Mouse (Mus musculus): ENCODE measurements at regions not wholly inside any gene's neighbourhood (a gene's known extent, or its start where the extent isn't known, plus 50 kb on each side); places are given as distances from the start of the nearest gene placed in this dataset.
"Not testable (repeated sequence)": the region's sequence is repeated elsewhere in the genome, so short reads cannot be mapped to it uniquely, and the experiment has no call there.

- H3K36me3 ChIP-seq (ENCODE audit: insufficient read depth); H3K9me3 ChIP-seq (ENCODE audit: low read depth, low read length); H3K27ac ChIP-seq (ENCODE audit: low read depth); H3K4me3 ChIP-seq (ENCODE audit: low read depth, low read length); DNase-seq; H3K9ac ChIP-seq; H3K4me2 ChIP-seq; ATAC-seq (ENCODE audit: insufficient read depth); H3K27me3 ChIP-seq (ENCODE audit: insufficient read depth, low read length); H3K4me1 ChIP-seq (ENCODE audit: insufficient read depth): not testable (repeated sequence)
- 84% methylated on average over 6 of the region's 9 CpGs for WGBS
These were observed 1191.1 kb upstream of the 1700008P02Rik start for GRCm38 (mm10) chr3:7811301-7811700.

GRCm38 (mm10) chr3:7805121-7805520 lies 1184.9 kb upstream of the 1700008P02Rik start:
- not testable (repeated sequence) for H3K27ac ChIP-seq (ENCODE audit: low read depth); H3K4me2 ChIP-seq; H3K4me3 ChIP-seq (ENCODE audit: low read depth, low read length); H3K4me1 ChIP-seq (ENCODE audit: insufficient read depth); DNase-seq; H3K36me3 ChIP-seq (ENCODE audit: insufficient read depth); H3K27me3 ChIP-seq (ENCODE audit: insufficient read depth, low read length); H3K9me3 ChIP-seq (ENCODE audit: low read depth, low read length); ATAC-seq (ENCODE audit: insufficient read depth); H3K9ac ChIP-seq
- 73% methylated on average over 2 of the region's 2 CpGs for WGBS

GRCm38 (mm10) chr3:7804209-7804608 lies 1184.0 kb upstream of the 1700008P02Rik start:
- DNase-seq (no peak), ATAC-seq (ENCODE audit: insufficient read depth) (no peak)
- Histone ChIP-seq H3K36me3 (ENCODE audit: insufficient read depth) (no peaks in the 10 kb centered on the region), H3K27ac (ENCODE audit: low read depth) (no peak overlapping the region), H3K4me1 (ENCODE audit: insufficient read depth) (no peaks in the 10 kb centered on the region), H3K9ac (no peak overlapping the region), H3K27me3 (ENCODE audit: insufficient read depth, low read length) (no peaks in the 10 kb centered on the region), H3K4me2 (no peak overlapping the region), H3K4me3 (ENCODE audit: low read depth, low read length) (no peak overlapping the region), H3K9me3 (ENCODE audit: low read depth, low read length) (no peaks in the 10 kb centered on the region)
- no peak for TF ChIP-seq CTCF (IDR thresholded peaks at IDR 0.05; ENCODE audit: low read depth)
- WGBS, result 79% methylated on average over 1 of the region's 1 CpGs

GRCm38 (mm10) chr3:7799486-7799885 lies 1179.2 kb upstream of the 1700008P02Rik start:
- ATAC-seq (ENCODE audit: insufficient read depth) (no peak), DNase-seq (no peak)
- Histone ChIP-seq H3K36me3 (ENCODE audit: insufficient read depth) (no peaks in the 10 kb centered on the region), H3K27ac (ENCODE audit: low read depth) (no peak overlapping the region), H3K9me3 (ENCODE audit: low read depth, low read length) (no peaks in the 10 kb centered on the region), H3K4me3 (ENCODE audit: low read depth, low read length) (no peak overlapping the region), H3K4me2 (no peak overlapping the region), H3K9ac (no peak overlapping the region), H3K4me1 (ENCODE audit: insufficient read depth) (no peaks in the 10 kb centered on the region), H3K27me3 (ENCODE audit: insufficient read depth, low read length) (no peaks in the 10 kb centered on the region)
- no peak for TF ChIP-seq CTCF (IDR thresholded peaks at IDR 0.05; ENCODE audit: low read depth)
- WGBS, result 86% methylated on average over 4 of the region's 4 CpGs

GRCm38 (mm10) chr3:7787665-7788064 lies 1167.4 kb upstream of the 1700008P02Rik start:
- no peak for ATAC-seq (ENCODE audit: insufficient read depth)
- H3K27ac ChIP-seq (ENCODE audit: low read depth), result no peak overlapping the region
- no peak for TF ChIP-seq CTCF (IDR thresholded peaks at IDR 0.05; ENCODE audit: low read depth)

GRCm38 (mm10) chr3:7785096-7785495 lies 1164.9 kb upstream of the 1700008P02Rik start:
- Histone ChIP-seq H3K27ac (ENCODE audit: low read depth) (no peak overlapping the region), H3K4me1 (ENCODE audit: insufficient read depth) (no peaks in the 10 kb centered on the region), H3K4me2 (no peak overlapping the region), H3K36me3 (ENCODE audit: insufficient read depth) (no peaks in the 10 kb centered on the region), H3K9me3 (ENCODE audit: low read depth, low read length) (no peaks in the 10 kb centered on the region), H3K4me3 (ENCODE audit: low read depth, low read length) (no peak overlapping the region), H3K27me3 (ENCODE audit: insufficient read depth, low read length) (no peaks in the 10 kb centered on the region), H3K9ac (no peak overlapping the region)
- DNase-seq (no peak), ATAC-seq (ENCODE audit: insufficient read depth) (no peak)
- WGBS, result 83% methylated on average over 2 of the region's 2 CpGs
- no peak for TF ChIP-seq CTCF (IDR thresholded peaks at IDR 0.05; ENCODE audit: low read depth)

More at GRCm38 (mm10) chr3:7787665-7788064, 1167.4 kb upstream of the 1700008P02Rik start:
- Histone ChIP-seq H3K4me2 (no peak overlapping the region), H3K9ac (no peak overlapping the region), H3K9me3 (ENCODE audit: low read depth, low read length) (no peaks in the 10 kb centered on the region), H3K4me3 (ENCODE audit: low read depth, low read length) (no peak overlapping the region), H3K36me3 (ENCODE audit: insufficient read depth) (no peaks in the 10 kb centered on the region), H3K27me3 (ENCODE audit: insufficient read depth, low read length) (no peaks in the 10 kb centered on the region), H3K4me1 (ENCODE audit: insufficient read depth) (no peaks in the 10 kb centered on the region)
- WGBS, result 85% methylated on average over 5 of the region's 5 CpGs
- DNase-seq, result no peak

GRCm38 (mm10) chr3:7755445-7755844 lies 1135.2 kb upstream of the 1700008P02Rik start:
- peak; percentile 82 for ATAC-seq (ENCODE audit: insufficient read depth)
- Histone ChIP-seq H3K9ac (no peak overlapping the region), H3K27ac (ENCODE audit: low read depth) (no peak overlapping the region), H3K27me3 (ENCODE audit: insufficient read depth, low read length) (no peaks in the 10 kb centered on the region), H3K9me3 (ENCODE audit: low read depth, low read length) (no peaks in the 10 kb centered on the region), H3K4me1 (ENCODE audit: insufficient read depth) (no peaks in the 10 kb centered on the region), H3K36me3 (ENCODE audit: insufficient read depth) (no peaks in the 10 kb centered on the region), H3K4me2 (no peak overlapping the region), H3K4me3 (ENCODE audit: low read depth, low read length) (no peak overlapping the region)
- peak; percentile 58 for DNase-seq
- TF ChIP-seq CTCF (IDR thresholded peaks at IDR 0.05; ENCODE audit: low read depth), result no peak
- 26% methylated on average over 4 of the region's 4 CpGs for WGBS

- H3K27ac ChIP-seq (ENCODE audit: low read depth), result no peak overlapping the region
- no peak overlapping the region for H3K4me3 ChIP-seq (ENCODE audit: low read depth, low read length)
- no peaks in the 10 kb centered on the region for H3K27me3 ChIP-seq (ENCODE audit: insufficient read depth, low read length)
- H3K9ac ChIP-seq, result no peak overlapping the region
- no peaks in the 10 kb centered on the region for H3K4me1 ChIP-seq (ENCODE audit: insufficient read depth)
- no peaks in the 10 kb centered on the region for H3K9me3 ChIP-seq (ENCODE audit: low read depth, low read length)
- no peak overlapping the region for H3K4me2 ChIP-seq
- no peak for DNase-seq
- H3K36me3 ChIP-seq (ENCODE audit: insufficient read depth), result no peaks in the 10 kb centered on the region
- 86% methylated on average over 2 of the region's 2 CpGs for WGBS
- ATAC-seq (ENCODE audit: insufficient read depth), result no peak
- TF ChIP-seq CTCF (IDR thresholded peaks at IDR 0.05; ENCODE audit: low read depth), result no peak
These were observed 1093.5 kb upstream of the 1700008P02Rik start for GRCm38 (mm10) chr3:7713741-7714140.

Data from lung, embryonic 14.5 days (tissue).